Mouse (Mus musculus): ENCODE data around the gene Vamp2. TPM values are rescaled to one million over a fixed set of nuclear protein-coding genes. Genes with fewer than 3 reads are reported as not detected.
A peak's percentile ranks its signal among the peaks of the same experiment; 100 is the strongest.

The Vamp2 gene
- total and polyA plus RNA-seq, 2 experiments = 5.2 to 36.9 TPM

DNA sequence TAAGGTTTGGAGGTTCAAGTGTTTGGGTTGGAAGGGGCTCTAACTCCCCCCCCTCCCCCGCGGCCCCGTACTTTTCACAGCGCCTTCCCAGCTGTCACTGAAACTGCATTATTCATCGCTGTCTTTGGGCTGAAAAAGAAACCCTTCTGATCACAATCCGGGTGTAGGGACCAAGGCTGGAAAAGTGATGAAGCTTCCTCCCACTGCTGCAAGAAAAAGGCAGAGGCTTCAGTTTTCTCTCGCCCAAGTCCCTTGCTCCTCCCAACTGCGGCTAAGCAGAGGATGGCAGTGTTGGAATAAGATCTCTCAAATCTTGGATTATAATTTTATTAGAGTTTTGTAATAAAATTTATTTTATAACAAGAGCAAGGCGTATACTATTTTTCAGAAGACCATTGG, 15.6 kb upstream of the Vamp2 start:
- no peaks in the 10 kb centered on the region for H3K79me2 ChIP-seq (ENCODE audit: control insufficient read depth, insufficient read depth, low read length)
- TF ChIP-seq POLR2A (IDR thresholded peaks at IDR 0.05; ENCODE audit: extremely low read depth, insufficient read depth, low read length) (no peak), CTCF (IDR thresholded peaks at IDR 0.05; ENCODE audit: low read depth, low read length) (no peak)
- H3K27ac ChIP-seq (replicated peaks; ENCODE audit: insufficient read depth, low read depth, low read length) = peak overlapping the region; percentile 41
- peak overlapping the region; percentile 67 for H3K9ac ChIP-seq (ENCODE audit: low read depth, low read length)
- WGBS = 10% methylated on average over 9 of the region's 9 CpGs
- H3K4me1 ChIP-seq (ENCODE audit: control insufficient read depth, insufficient read depth, low read length) = peaks cover 6% of the 10 kb centered on the region
- H3K27me3 ChIP-seq (ENCODE audit: control insufficient read depth, insufficient read depth, low read length) = no peaks in the 10 kb centered on the region
- no peak overlapping the region for H3K4me3 ChIP-seq (ENCODE audit: insufficient read depth, low read depth, low read length)
- DNase-seq (ENCODE audit: extremely low read depth, low read depth, low spot score) = no peak
- H3K36me3 ChIP-seq (ENCODE audit: control insufficient read depth, insufficient read depth, low read length) = no peaks in the 10 kb centered on the region

DNA sequence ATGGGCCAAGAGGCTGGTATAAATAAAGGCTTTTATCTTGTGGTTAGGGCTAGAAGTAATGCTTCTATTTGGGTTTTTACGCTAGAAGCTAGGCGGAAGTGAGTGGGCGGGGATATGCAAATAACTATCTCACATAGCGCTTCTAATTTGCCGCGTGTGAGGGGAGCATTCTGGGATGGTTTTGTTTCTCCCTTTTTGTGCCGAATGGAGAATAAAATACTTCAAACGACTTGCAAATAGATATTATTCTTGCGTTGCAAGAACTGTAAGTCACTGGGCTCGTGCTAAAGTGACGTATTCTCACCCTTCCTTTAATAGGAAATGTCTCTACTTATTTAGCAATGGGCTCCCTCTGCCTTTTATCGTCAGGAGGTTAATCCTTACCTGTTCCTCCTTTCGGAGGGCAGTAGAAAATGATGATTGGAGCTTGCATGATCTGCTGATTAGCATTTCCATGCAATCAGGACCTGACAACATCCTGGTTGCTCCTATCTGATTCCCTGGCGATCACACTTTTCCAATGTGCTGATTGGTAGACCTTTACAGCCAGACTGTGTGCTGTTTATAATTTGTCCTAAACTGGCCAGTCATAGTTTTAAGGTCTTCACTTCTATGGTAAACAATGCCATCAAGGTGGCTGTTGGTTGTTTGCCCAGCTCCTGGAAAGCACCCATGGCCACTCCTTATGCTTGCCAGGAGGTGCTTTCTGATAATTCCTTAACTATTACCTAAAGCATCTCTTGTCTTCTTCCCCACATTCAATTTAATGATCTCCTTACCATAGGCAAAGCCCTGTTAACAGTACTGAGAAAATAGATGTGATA, 15.0 kb upstream of the Vamp2 start:
- Histone ChIP-seq H3K4me1 (ENCODE audit: control insufficient read depth, insufficient read depth, low read length) (peaks cover 5% of the 10 kb centered on the region), H3K9ac (ENCODE audit: low read depth, low read length) (peak overlapping the region; percentile 66), H3K27ac (replicated peaks; ENCODE audit: insufficient read depth, low read depth, low read length) (peak overlapping the region; percentile 67), H3K27me3 (ENCODE audit: control insufficient read depth, insufficient read depth, low read length) (no peaks in the 10 kb centered on the region), H3K36me3 (ENCODE audit: control insufficient read depth, insufficient read depth, low read length) (no peaks in the 10 kb centered on the region), H3K79me2 (ENCODE audit: control insufficient read depth, insufficient read depth, low read length) (no peaks in the 10 kb centered on the region), H3K4me3 (ENCODE audit: insufficient read depth, low read depth, low read length) (no peak overlapping the region)
- TF ChIP-seq CTCF (IDR thresholded peaks at IDR 0.05; ENCODE audit: low read depth, low read length) (no peak), POLR2A (IDR thresholded peaks at IDR 0.05; ENCODE audit: extremely low read depth, insufficient read depth, low read length) (peak; percentile 50; the same call in 1 of the 2 replicates)
- peak; percentile 96 for DNase-seq (ENCODE audit: extremely low read depth, low read depth, low spot score)
- under 1% methylated on average over 14 of the region's 14 CpGs for WGBS

DNA sequence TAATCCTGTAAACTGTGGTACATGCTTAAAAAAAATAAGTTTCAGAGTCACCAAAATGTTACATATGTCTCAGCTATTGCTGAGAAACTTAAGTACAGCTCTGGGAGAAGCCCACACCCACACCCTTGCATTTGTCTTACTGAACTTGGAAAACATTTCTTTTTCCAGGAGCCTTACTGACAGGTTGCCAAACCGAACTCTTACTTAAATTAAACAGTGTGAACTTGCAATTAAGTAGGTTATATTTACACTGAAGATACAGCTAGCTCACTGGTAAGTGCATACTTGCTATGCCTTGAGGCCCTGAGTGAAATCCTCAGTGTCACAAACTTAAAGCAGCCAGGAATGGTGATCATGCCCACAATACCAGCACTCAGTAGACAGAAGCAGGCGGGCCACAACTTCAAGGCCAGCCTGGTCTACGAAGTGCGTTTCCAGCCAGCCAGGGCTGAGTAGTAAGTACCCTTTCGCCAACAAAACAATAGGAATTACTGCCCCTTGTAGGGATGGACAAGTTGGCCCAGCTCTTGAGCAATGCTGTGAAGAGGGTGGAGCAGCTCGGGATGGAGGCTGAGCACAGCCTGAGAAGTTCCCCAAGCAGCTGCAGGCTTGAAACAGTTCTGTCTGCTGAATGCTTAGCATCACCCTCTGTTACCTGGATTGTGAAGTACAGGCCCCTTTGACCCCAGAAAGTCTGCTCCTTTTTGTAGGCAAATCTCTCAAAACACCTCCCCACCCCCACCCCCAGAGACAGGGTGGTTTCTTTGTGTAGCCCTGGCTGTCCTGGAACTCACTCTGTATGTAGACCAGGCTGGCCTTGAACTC, 14.1 kb upstream of the Vamp2 start:
- no peaks in the 10 kb centered on the region for H3K27me3 ChIP-seq (ENCODE audit: control insufficient read depth, insufficient read depth, low read length)
- 48% methylated on average over 6 of the region's 6 CpGs for WGBS
- H3K79me2 ChIP-seq (ENCODE audit: control insufficient read depth, insufficient read depth, low read length) = no peaks in the 10 kb centered on the region
- no peak overlapping the region for H3K4me3 ChIP-seq (ENCODE audit: insufficient read depth, low read depth, low read length)
- H3K9ac ChIP-seq (ENCODE audit: low read depth, low read length) = no peak overlapping the region
- H3K4me1 ChIP-seq (ENCODE audit: control insufficient read depth, insufficient read depth, low read length) = peaks cover 5% of the 10 kb centered on the region
- no peak for DNase-seq (ENCODE audit: extremely low read depth, low read depth, low spot score)
- no peak for TF ChIP-seq POLR2A (IDR thresholded peaks at IDR 0.05; ENCODE audit: extremely low read depth, insufficient read depth, low read length)
- H3K27ac ChIP-seq (replicated peaks; ENCODE audit: insufficient read depth, low read depth, low read length) = no peak overlapping the region
- no peaks in the 10 kb centered on the region for H3K36me3 ChIP-seq (ENCODE audit: control insufficient read depth, insufficient read depth, low read length)

DNA sequence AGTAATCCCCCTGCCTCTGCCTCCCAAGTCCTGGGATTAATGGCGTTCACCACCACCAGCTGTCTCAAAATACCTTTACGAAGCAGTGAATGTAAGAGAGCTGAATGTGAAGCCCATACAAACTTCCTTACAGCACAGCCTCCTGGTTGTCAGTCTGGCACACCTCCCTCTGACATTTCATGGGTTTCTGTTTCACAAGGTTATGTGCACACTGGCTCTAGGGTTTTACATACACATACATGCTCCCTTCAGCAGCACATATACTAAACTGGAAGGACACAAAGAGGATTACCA, 13.6 kb upstream of the Vamp2 start:
- 59% methylated on average over 2 of the region's 2 CpGs for WGBS
- TF ChIP-seq CTCF (IDR thresholded peaks at IDR 0.05; ENCODE audit: low read depth, low read length) (no peak), POLR2A (IDR thresholded peaks at IDR 0.05; ENCODE audit: extremely low read depth, insufficient read depth, low read length) (no peak)
- Histone ChIP-seq H3K4me1 (ENCODE audit: control insufficient read depth, insufficient read depth, low read length) (peaks cover 5% of the 10 kb centered on the region), H3K36me3 (ENCODE audit: control insufficient read depth, insufficient read depth, low read length) (no peaks in the 10 kb centered on the region), H3K27me3 (ENCODE audit: control insufficient read depth, insufficient read depth, low read length) (no peaks in the 10 kb centered on the region), H3K9ac (ENCODE audit: low read depth, low read length) (no peak overlapping the region), H3K27ac (replicated peaks; ENCODE audit: insufficient read depth, low read depth, low read length) (no peak overlapping the region), H3K79me2 (ENCODE audit: control insufficient read depth, insufficient read depth, low read length) (no peaks in the 10 kb centered on the region), H3K4me3 (ENCODE audit: insufficient read depth, low read depth, low read length) (no peak overlapping the region)
- DNase-seq (ENCODE audit: extremely low read depth, low read depth, low spot score) = no peak

DNA sequence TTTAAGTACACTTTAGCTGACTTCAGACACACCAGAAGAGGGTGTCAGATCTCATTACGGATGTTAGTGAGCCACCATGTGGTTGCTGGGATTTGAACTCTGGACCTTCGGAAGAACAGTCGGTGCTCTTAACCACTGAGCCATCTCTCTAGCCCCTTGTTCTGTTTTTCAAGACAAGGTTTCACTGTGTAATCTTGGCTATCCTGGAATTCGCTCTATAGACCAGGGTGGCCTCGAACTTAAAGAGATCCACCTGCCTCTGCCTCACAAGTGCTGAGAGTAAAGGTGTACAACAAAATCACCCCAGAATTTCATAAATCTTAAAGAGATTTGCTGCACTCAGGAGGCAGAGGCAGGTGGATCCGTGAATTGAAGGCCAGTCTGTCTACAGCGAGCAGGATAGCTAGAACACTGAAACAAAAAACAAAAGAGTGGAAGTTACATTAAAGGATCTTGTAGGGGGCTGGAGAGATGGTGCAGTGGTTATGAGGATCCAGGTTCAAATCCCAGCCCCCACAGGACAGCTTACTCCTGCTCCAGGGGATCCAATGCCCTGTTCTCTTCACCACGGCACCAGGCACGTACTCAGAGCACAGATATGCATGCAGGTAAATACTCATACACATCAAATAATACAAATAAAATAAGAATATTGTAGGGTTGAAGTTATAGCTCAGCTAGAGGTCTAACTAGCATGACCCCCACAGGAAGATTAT, 12.4 kb upstream of the Vamp2 start:
- Histone ChIP-seq H3K27me3 (ENCODE audit: control insufficient read depth, insufficient read depth, low read length) (no peaks in the 10 kb centered on the region), H3K9ac (ENCODE audit: low read depth, low read length) (no peak overlapping the region), H3K4me3 (ENCODE audit: insufficient read depth, low read depth, low read length) (no peak overlapping the region), H3K36me3 (ENCODE audit: control insufficient read depth, insufficient read depth, low read length) (no peaks in the 10 kb centered on the region), H3K27ac (replicated peaks; ENCODE audit: insufficient read depth, low read depth, low read length) (no peak overlapping the region), H3K79me2 (ENCODE audit: control insufficient read depth, insufficient read depth, low read length) (no peaks in the 10 kb centered on the region), H3K4me1 (ENCODE audit: control insufficient read depth, insufficient read depth, low read length) (peaks cover 2% of the 10 kb centered on the region; the same call in 1 of the 2 replicates)
- DNase-seq (ENCODE audit: extremely low read depth, low read depth, low spot score) = no peak
- WGBS = 72% methylated on average over 9 of the region's 9 CpGs
- TF ChIP-seq POLR2A (IDR thresholded peaks at IDR 0.05; ENCODE audit: extremely low read depth, insufficient read depth, low read length) (no peak), CTCF (IDR thresholded peaks at IDR 0.05; ENCODE audit: low read depth, low read length) (no peak)

Data from liver, adult 2 months (tissue).